Mouse (Mus musculus) heart, postnatal 0 days (tissue): ENCODE measurements around the gene Dzip3. TPM values are rescaled to one million over a fixed set of nuclear protein-coding genes. Genes with fewer than 3 reads are reported as not detected.

ENCODE experiments used
- ATAC-seq: fragments of 200-750 bp; cut with Nextera tagmentation; 2 replicates; pipeline ENCODE4 v1.8.0; 2017; ENCODE audit warnings: low read depth, moderate number of reproducible peaks, moderate library complexity; ENCODE audit not compliant: insufficient read depth
- DNase-seq: peaks from one replicate; pipeline ENCODE4 v3.0.0-alpha.2; 2016; ENCODE audit warnings: low spot score
- H3K27ac ChIP-seq: fragments of 300-500 bp; sonication (generic); 2 replicates; pipeline ENCODE4 v1.5.1; 2014; ENCODE audit warnings: low read depth, mild to moderate bottlenecking
- H3K27me3 ChIP-seq: fragments of 300-500 bp; sonication (generic); 2 replicates; pipeline ENCODE4 v1.6.1; 2014; ENCODE audit warnings: low read length, mixed read lengths; ENCODE audit not compliant: control insufficient read depth, insufficient read depth
- H3K36me3 ChIP-seq: fragments of 300-500 bp; sonication (generic); replicated peaks from 2 replicates; pipeline ENCODE4 v1.6.1; 2014; ENCODE audit warnings: low read length, mixed read lengths; ENCODE audit not compliant: control insufficient read depth, insufficient read depth
- H3K4me1 ChIP-seq: fragments of 300-500 bp; sonication (generic); 2 replicates; pipeline ENCODE4 v1.6.1; 2014; ENCODE audit warnings: antibody characterized with exemption; ENCODE audit not compliant: control insufficient read depth, insufficient read depth
- H3K4me2 ChIP-seq: fragments of 300-500 bp; sonication (generic); 2 replicates; pipeline ENCODE4 v1.6.1; 2014; ENCODE audit warnings: low read depth, mild to moderate bottlenecking, low read length, moderate library complexity
- H3K4me3 ChIP-seq: fragments of 300-500 bp; sonication (generic); 2 replicates; pipeline ENCODE4 v1.5.1; 2014; ENCODE audit warnings: low read depth, low read length
- H3K9ac ChIP-seq: fragments of 300-500 bp; sonication (generic); replicated peaks from 2 replicates; pipeline ENCODE4 v1.6.1; 2014; ENCODE audit warnings: low read depth, low read length, mixed read lengths
- H3K9me3 ChIP-seq: fragments of 300-500 bp; sonication (generic); replicated peaks from 2 replicates; pipeline ENCODE4 v1.6.1; 2016; ENCODE audit warnings: low read length; ENCODE audit not compliant: control insufficient read depth
- CTCF ChIP-seq: IDR thresholded peaks from 2 replicates; pipeline ENCODE4 v1.5.1; 2016; ENCODE audit warnings: antibody characterized with exemption, control low read depth, low read depth
- EP300 ChIP-seq: IDR thresholded peaks from 2 replicates; pipeline ENCODE4 v1.6.1; 2016; ENCODE audit warnings: antibody characterized with exemption, low read depth
- WGBS: fragments of 180-500 bp; shearing (Covaris S2); extraction: QIAGEN DNeasy Blood & Tissue Kit; methylation state at CpG from one replicate; pipeline ENCODE4 v1.1.7; 2014; 5-methylcytosine and 5-hydroxymethylcytosine counted together
- polyA plus RNA-seq: library from polyadenylated mRNA; unstranded; fragments of >200 nt; fragmentation: Nextera tagmentation; extraction: Ambion mirVana; gene quantifications from 2 replicates; pipeline ENCODE4 v1.2.1, GENCODE M21; 2015
- total RNA-seq: library from RNA; depleted of rRNA; stranded (reverse); fragments of >200 nt; gene quantifications from 2 replicates; pipeline ENCODE4 v1.2.3, GENCODE M21; 2014; ENCODE audit warnings: low replicate concordance; rRNA removed

Gene Dzip3
- total and polyA plus RNA-seq, 2 experiments from 2014 or later: 4.3 to 10.8 TPM

- WGBS: 92% methylated on average over 3 of the region's 3 CpGs
- ATAC-seq (no peak), DNase-seq (no peak)
- no peak overlapping the region for H3K9ac ChIP-seq
- H3K36me3 ChIP-seq: no peaks in the 10 kb centered on the region
- no peaks in the 10 kb centered on the region for H3K4me1 ChIP-seq
- TF ChIP-seq CTCF: no peak
- TF ChIP-seq EP300: no peak
- H3K27me3 ChIP-seq: no peaks in the 10 kb centered on the region
- H3K27ac ChIP-seq: no peak overlapping the region
- H3K9me3 ChIP-seq: no peaks in the 10 kb centered on the region
- no peak overlapping the region for H3K4me2 ChIP-seq
- no peak overlapping the region for H3K4me3 ChIP-seq
Observed at GRCm38 (mm10) chr16:48913206-48913605, 80.8 kb downstream of the Dzip3 start.

GRCm38 (mm10) chr16:48911184-48911583 is 82.8 kb downstream of the Dzip3 start:
- Histone ChIP-seq H3K4me1 (no peaks in the 10 kb centered on the region), H3K36me3 (no peaks in the 10 kb centered on the region), H3K9ac (no peak overlapping the region), H3K27ac (no peak overlapping the region), H3K4me2 (no peak overlapping the region), H3K4me3 (no peak overlapping the region), H3K27me3 (no peaks in the 10 kb centered on the region), H3K9me3 (no peaks in the 10 kb centered on the region)
- DNase-seq (no peak), ATAC-seq (no peak)
- TF ChIP-seq EP300 (no peak), CTCF (no peak)
- WGBS: 62% methylated on average over 1 of the region's 1 CpGs

GRCm38 (mm10) chr16:48899868-48900267 is 94.1 kb downstream of the Dzip3 start:
- H3K4me1 ChIP-seq: no peaks in the 10 kb centered on the region
- H3K27me3 ChIP-seq: no peaks in the 10 kb centered on the region
- ATAC-seq (no peak), DNase-seq (no peak)
- 43% methylated on average over 1 of the region's 1 CpGs for WGBS
- H3K4me2 ChIP-seq: no peak overlapping the region
- H3K9me3 ChIP-seq: no peaks in the 10 kb centered on the region
- no peak overlapping the region for H3K4me3 ChIP-seq
- H3K9ac ChIP-seq: no peak overlapping the region
- no peaks in the 10 kb centered on the region for H3K36me3 ChIP-seq
- TF ChIP-seq EP300: no peak
- H3K27ac ChIP-seq: no peak overlapping the region

GRCm38 (mm10) chr16:48890733-48891132 is 103.2 kb downstream of the Dzip3 start:
- H3K4me1 ChIP-seq: no peaks in the 10 kb centered on the region
- ATAC-seq (no peak), DNase-seq (no peak)
- H3K4me3 ChIP-seq: no peak overlapping the region
- TF ChIP-seq CTCF: no peak
- no peak for TF ChIP-seq EP300
- no peaks in the 10 kb centered on the region for H3K9me3 ChIP-seq
- no peak overlapping the region for H3K9ac ChIP-seq
- 23% methylated on average over 2 of the region's 2 CpGs for WGBS
- H3K36me3 ChIP-seq: no peaks in the 10 kb centered on the region
- H3K27ac ChIP-seq: no peak overlapping the region
- H3K4me2 ChIP-seq: no peak overlapping the region
- no peaks in the 10 kb centered on the region for H3K27me3 ChIP-seq

Other genes starting within 250 kb of the Dzip3 start
- 1.5 TPM in 1 of 2 replicates, not detected in the other for gene Trat1, start 222.1 kb downstream of the Dzip3 start, total RNA-seq
- not detected in 2 replicates for gene Trat1, start 222.1 kb downstream of the Dzip3 start, polyA plus RNA-seq
- not detected in 2 replicates for gene Retnlb, start 177.3 kb downstream of the Dzip3 start, total RNA-seq
- not detected in 2 replicates for gene Retnlb, start 177.3 kb downstream of the Dzip3 start, polyA plus RNA-seq
- gene Retnla, start 151.6 kb downstream of the Dzip3 start, total RNA-seq: not detected in 2 replicates
- gene Retnla, start 151.6 kb downstream of the Dzip3 start, polyA plus RNA-seq: 0.20 and 4.7 TPM in 2 replicates
- not detected in 2 replicates for gene Retnlg, start 121.5 kb downstream of the Dzip3 start, total RNA-seq
- 1.8 and 3.0 TPM in 2 replicates for gene Retnlg, start 121.5 kb downstream of the Dzip3 start, polyA plus RNA-seq
- 13.1 and 25.9 TPM in 2 replicates for gene Cip2a, start within 50 bp of the Dzip3 start, total RNA-seq
- 5.7 and 6.9 TPM in 2 replicates for gene Cip2a, start within 50 bp of the Dzip3 start, polyA plus RNA-seq
- gene Myh15, start 63.3 kb upstream of the Dzip3 start, total RNA-seq: not detected in 2 replicates
- not detected in 2 replicates for gene Myh15, start 63.3 kb upstream of the Dzip3 start, polyA plus RNA-seq